Mouse (Mus musculus) monocyte, adult 2 months (primary cell): ENCODE results near the gene Acadl.

Experiments
- DNase-seq, 2 experiments: peaks; one replicate each; pipeline ENCODE4 v3.0.0; 2022; ENCODE audit warnings: low spot score in 2 of 2, low read depth in 1 of 2

Gene Acadl

GRCm38 (mm10) chr1:66792838-66793466, 70.1 kb downstream of the Acadl start:
- no peak for DNase-seq

- no peak for DNase-seq
Observed at GRCm38 (mm10) chr1:66782296-66782695, 80.8 kb downstream of the Acadl start.

- DNase-seq: no peak
Observed at GRCm38 (mm10) chr1:66781027-66781426, 82.0 kb downstream of the Acadl start.
